Mouse (Mus musculus) cerebellum, adult 2 months (tissue): ENCODE measurements around the gene Rec114.

Source experiments
- CTCF ChIP-seq: fragments of 200-500 bp; IDR thresholded peaks from 2 replicates; pipeline ENCODE4 v1.5.1; 2011; ENCODE audit warnings: low read depth, mild to moderate bottlenecking, control low read depth, low read length, moderate library complexity, borderline replicate concordance; ENCODE audit not compliant: insufficient read depth
- POLR2A ChIP-seq: fragments of 200-500 bp; IDR thresholded peaks from 2 replicates; pipeline ENCODE4 v1.6.1; 2011; ENCODE audit warnings: low read length, control low read depth, borderline replicate concordance; ENCODE audit not compliant: insufficient read depth

- TF ChIP-seq CTCF = no peak
- no peak for TF ChIP-seq POLR2A
These were observed 24.8 kb downstream of the Rec114 start for GRCm38 (mm10) chr9:58718964-58719363.
